Mouse (Mus musculus): Measurements from ENCODE around the gene Atp6v0a1.

Atp6v0a1 gene

DNA sequence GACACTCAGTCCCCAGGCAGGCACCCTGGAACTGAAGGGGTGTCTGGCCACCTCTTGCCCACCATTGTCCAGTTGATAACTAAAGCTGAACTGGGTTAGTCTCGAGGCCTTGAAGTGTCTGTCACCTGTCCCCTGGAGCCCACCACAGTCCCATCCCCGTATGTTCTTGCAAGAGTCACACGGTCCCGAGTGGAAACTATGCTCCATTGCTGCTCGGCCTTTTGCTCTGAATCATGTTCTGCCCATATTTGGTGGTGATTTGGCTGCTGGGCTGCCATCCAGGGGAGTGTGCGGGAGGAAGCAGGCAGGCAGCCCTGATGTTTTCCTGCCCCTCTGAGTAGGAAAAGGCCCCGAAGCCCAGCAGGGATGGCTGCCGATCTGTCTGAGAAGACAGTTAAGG is 50.9 kb downstream of the Atp6v0a1 start:
- DNase-seq (ENCODE audit: low read depth, low spot score) = peak; percentile 91

- DNase-seq (ENCODE audit: low read depth, low spot score) = no peak
These were observed 51.8 kb downstream of the Atp6v0a1 start for GRCm38 (mm10) chr11:101061049-101061448.

DNA sequence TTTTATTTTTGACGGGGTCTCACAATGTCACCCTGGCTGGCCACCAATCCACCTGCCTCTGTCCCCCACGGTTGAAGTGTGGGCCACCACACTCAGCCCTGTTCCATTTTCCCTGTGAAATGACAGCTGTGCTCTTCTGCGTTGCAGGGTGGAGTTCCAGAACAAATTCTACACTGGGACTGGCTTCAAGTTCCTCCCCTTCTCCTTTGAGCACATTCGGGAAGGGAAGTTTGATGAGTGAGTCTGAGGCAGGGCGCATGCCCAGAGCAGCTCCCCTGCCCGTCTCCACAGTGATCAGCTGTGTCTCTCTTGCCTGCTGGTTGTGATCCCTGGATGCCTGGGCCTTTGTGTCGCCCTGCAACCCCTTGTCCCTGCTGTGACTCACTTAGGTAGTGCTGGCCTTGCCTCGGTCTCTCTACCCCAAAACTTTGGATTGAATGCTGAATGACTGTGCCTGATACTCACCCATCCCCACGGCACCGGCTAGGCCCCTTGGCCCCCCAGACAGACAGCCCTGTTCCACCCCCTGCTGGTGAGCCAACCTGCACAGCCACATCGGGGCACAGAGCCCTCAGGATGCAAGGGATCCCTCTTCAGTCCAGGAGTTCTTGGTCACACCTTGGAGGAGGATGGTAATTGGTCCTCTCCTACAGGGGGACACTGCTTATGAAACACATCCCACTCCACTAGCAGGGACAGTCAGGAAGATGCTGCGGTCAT is 53.1 kb downstream of the Atp6v0a1 start:
- DNase-seq (ENCODE audit: low read depth, low spot score) = peak; percentile 72

- DNase-seq (ENCODE audit: low read depth, low spot score) = no peak
These were observed 53.9 kb downstream of the Atp6v0a1 start for GRCm38 (mm10) chr11:101062971-101063675.

GRCm38 (mm10) chr11:101063676-101064327 is 54.5 kb downstream of the Atp6v0a1 start:
- peak; percentile 84 for DNase-seq (ENCODE audit: low read depth, low spot score)

DNA sequence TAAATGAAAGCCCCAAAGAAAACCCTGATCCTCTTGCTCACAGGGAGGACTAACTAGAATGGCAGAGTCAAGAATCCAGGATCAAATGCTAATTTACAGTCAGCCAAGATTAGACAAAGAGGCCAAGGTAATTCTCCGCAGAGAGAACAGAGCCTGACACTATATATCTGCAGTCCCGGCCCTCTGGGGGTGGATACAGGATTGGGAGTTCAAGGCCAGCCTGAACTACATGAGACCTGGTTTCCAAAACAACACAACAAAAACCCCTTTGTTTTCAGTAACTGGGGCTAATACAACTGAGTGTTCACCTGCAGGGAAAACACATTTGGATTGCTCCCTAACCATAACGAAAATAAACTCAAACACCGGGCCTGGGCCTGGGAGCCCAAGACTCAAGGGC is 55.2 kb downstream of the Atp6v0a1 start:
- no peak for DNase-seq (ENCODE audit: low read depth, low spot score)

DNA sequence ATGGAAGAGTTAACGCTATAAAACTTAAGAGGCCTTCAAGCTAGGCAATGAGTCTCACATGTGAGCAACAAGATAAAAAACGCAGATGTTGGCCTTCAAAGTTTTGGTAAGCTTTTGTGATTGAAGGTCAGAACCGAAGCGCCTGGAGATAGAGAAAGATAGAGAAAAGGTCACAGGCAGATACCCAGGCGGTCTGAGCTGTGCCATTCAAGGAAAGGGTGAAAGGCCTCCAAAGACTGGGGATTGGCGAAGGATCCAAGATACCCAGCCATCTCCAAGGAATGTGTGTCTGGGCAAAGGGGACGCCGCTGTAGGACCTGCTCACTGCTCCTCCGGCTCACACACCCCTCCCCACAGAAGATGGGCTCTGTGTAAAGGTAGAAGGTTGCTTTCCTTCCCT is 55.8 kb downstream of the Atp6v0a1 start:
- DNase-seq (ENCODE audit: low read depth, low spot score) = no peak

DNA sequence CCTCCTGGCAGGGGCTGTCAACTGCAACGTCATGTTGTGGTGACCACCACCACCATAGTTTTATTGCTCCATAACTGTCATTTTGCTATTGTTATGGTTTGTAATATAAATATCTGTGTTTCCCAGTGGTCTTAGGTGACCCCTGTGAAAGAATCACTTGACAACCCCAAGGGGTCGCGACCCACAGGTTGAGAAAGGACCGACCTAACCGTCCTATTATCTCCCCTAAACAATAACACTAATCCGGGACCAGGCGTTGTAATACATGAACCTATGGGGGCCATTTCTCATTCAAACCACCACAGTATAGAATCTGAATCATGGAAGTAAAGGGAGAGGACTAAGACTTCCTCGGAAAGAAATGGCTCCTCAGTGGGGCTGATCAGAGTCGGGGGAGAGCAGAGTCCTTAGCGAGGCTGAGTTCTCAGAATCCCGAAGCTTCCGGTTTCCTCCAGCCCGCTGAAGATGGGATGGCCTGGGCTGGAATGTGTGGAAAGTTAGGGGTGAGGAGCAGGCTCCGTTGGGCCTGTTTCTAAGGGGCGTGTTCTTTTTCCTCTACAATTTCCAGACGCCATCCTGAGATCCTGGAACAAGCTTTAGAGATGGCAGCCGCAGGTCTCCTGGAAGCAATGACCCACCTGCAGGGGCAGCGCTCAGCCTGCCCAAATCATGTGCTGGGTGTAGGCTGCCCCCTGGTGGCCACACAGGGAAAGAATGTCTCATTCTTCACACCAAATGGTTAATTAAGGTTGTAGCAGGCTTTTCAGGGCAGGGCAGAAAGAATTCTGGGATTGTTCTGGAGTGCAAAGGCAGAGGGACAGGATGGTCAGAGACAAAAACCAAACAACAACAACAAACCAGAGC is 57.5 kb downstream of the Atp6v0a1 start:
- DNase-seq (ENCODE audit: low read depth, low spot score) = peak; percentile 91

- DNase-seq (ENCODE audit: low read depth, low spot score) = peak; percentile 98
These were observed 60.3 kb downstream of the Atp6v0a1 start, which contains the start of gene Naglu for GRCm38 (mm10) chr11:101069391-101070188. Gene Naglu (plus strand): TSS chr11:101070012.

DNA sequence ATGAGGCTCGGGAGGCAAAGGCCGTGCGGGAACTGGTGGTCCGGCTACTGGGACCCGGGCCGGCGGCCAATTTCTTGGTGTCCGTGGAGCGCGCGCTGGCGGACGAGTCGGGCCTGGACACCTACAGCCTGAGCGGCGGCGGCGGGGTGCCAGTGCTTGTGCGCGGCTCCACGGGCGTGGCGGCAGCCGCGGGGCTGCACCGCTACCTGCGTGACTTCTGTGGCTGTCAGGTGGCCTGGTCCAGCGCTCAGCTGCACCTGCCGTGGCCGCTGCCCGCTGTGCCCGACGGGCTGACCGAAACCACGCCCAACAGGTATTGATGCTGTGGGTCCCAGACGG is 60.9 kb downstream of the Atp6v0a1 start:
- no peak for DNase-seq (ENCODE audit: low read depth, low spot score)

GRCm38 (mm10) chr11:101070987-101071386 is 61.7 kb downstream of the Atp6v0a1 start:
- peak; percentile 26 for DNase-seq (ENCODE audit: low read depth, low spot score)

DNA sequence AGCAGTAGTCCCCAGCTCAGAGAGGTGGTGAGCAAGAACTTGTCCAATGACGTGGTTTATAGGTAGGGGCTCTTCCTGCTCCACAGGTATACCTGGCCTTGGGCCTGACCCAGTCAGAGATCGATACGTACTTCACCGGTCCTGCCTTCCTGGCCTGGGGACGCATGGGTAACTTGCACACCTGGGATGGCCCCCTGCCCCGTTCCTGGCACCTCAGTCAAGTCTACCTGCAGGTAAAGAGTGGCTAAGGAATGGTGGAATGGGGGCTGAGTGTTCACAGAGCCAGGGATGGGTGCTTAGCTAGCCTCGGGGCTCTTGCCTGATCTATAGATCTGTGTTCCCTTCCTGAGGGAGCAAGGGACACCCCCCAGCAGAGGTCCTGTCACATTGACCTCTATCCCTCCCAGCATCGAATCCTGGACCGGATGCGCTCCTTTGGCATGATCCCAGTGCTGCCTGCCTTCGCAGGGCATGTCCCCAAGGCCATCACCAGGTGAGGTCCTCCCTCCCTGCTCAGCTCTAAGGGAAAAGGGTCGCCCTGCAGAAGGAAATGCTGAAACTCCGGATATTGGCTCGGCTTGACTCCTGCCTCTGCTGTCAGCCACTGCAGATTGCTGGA is 62.7 kb downstream of the Atp6v0a1 start:
- no peak for DNase-seq (ENCODE audit: low read depth, low spot score)

DNA sequence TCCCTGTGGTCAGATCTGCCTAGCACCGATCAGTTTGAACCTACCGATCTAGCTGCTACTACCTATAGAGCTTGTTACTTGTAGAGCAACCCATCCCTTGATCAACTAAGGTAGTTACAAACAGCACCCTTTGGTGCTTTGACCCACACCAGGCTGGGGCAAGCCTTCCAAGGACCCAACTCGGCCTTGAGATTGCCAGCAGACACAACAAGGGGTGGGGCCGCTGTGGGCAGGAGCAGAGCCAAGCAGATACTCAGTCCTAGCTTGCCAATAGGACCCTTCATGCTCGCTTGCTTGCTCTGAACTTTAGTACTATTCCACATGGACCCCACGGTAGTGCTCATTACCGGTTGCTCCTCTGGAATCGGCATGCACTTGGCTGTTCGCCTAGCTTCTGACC is 68.9 kb downstream of the Atp6v0a1 start, which contains the start of gene Hsd17b1:
Gene Hsd17b1, plus strand, starts transcription at position 291 of the 400 bp plus-strand sequence.
- DNase-seq (ENCODE audit: low read depth, low spot score) = no peak

DNA sequence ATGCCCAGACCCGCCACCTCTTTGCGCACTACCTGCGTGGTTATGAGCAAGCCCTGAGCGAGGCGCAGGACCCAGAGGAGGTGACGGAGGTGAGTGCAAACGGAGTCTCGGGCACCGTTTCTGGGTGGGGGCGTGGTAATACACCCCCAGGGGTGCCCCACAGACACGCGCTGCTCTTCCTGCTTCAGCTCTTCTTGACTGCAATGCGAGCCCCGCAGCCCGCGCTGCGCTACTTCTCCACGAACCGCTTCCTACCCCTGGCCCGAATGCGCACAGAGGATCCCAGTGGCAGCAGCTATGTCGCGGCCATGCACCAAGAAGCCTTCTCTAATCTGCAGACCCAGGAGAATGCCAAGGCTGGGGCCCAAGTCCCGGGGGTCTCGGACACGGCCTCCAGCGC is 70.5 kb downstream of the Atp6v0a1 start:
- DNase-seq (ENCODE audit: low read depth, low spot score) = no peak

- DNase-seq (ENCODE audit: low read depth, low spot score) = no peak
These were observed 71.2 kb downstream of the Atp6v0a1 start for GRCm38 (mm10) chr11:101080421-101080820.

DNA sequence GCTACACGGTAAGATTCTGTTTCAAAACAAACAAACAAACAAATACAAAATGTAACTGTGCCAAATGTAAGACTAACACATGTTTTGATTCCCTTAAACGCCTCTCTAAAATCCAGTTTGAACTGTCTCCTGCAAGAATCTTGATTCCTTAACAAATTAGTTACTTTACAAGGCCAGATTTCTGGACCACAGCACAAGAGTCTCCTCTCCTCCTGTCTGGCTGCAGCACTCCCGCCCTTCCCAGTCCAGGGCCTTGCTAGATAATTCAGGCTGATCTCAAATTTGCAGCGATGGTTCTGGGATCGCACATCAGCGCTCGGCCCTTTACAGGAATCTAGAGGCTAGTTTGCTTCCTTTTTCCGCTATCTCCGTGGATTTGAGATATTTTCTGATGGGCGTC is 72.4 kb downstream of the Atp6v0a1 start:
- DNase-seq (ENCODE audit: low read depth, low spot score) = no peak

- DNase-seq (ENCODE audit: low read depth, low spot score) = peak; percentile 98
These were observed 73.2 kb downstream of the Atp6v0a1 start, which contains the start of gene Coasy for GRCm38 (mm10) chr11:101082208-101083082. Gene Coasy (plus strand): TSS chr11:101082565.

GRCm38 (mm10) chr11:101083083-101083697 is 73.9 kb downstream of the Atp6v0a1 start:
- no peak for DNase-seq (ENCODE audit: low read depth, low spot score)

- no peak for DNase-seq (ENCODE audit: low read depth, low spot score)
These were observed 75.0 kb downstream of the Atp6v0a1 start for GRCm38 (mm10) chr11:101084246-101084645.
